18 mouse cellular contexts compared by ENCODE assay signal in the genomic region with DNA sequence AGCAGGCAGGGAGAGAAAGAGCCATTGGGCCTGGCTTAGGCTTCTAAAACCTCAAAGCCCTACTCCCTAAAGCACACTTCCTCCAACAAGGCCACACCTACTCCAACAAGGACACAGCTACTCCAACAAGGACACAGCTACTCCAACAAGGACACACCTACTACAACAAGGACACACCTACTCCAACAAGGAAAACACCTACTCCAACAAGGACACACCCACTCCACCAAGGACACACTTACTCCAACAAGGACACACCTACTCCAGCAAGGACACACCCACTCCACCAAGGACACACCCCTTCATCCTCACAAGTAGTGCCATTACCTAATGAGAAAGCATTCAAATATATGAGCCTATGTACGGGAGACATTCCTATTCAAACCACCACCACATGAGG.
"Had no signal": no experiment of that assay in that cellular context is flagged by ENCODE, and none has a peak within 500 bp of the region (broad histone marks: within the 10 kb centered on the region; RNA-seq: fewer than 3 reads in every experiment).

No protein-coding gene starts in this region.

- H3K9ac ChIP-seq: lung, embryonic 14.5 days; midbrain, embryonic 13.5 days; neural tube, embryonic 13.5 days; neural tube, embryonic 15.5 days had no signal

- H3K4me1 ChIP-seq: midbrain, embryonic 10.5 days; midbrain, embryonic 13.5 days had no signal

- H3K9me3 ChIP-seq: midbrain, embryonic 13.5 days; neural tube, embryonic 13.5 days; neural tube, embryonic 15.5 days had no signal

- H3K4me2 ChIP-seq: lung, embryonic 14.5 days; midbrain, embryonic 13.5 days; neural tube, embryonic 13.5 days; neural tube, embryonic 15.5 days had no signal

- H3K4me3 ChIP-seq: midbrain, embryonic 10.5 days; midbrain, embryonic 13.5 days; myocyte; neural tube, embryonic 13.5 days; neural tube, embryonic 15.5 days had no signal

- DNase-seq: lung, adult 18-20 months; lung, embryonic 14.5 days; lung, postnatal 10 days; lung, postnatal 4 days; retina, postnatal 1 day; right cerebral cortex, adult 18-20 months; right cerebral cortex, postnatal 25 days; right cerebral cortex, postnatal 4 days; spleen, adult 18-20 months; thymus, adult 2 months; thymus, postnatal 25 days; thymus, postnatal 4 days had no signal

- H3K27ac ChIP-seq: midbrain, embryonic 10.5 days; midbrain, embryonic 13.5 days; neural tube, embryonic 13.5 days; neural tube, embryonic 15.5 days had no signal

- H3K27me3 ChIP-seq: midbrain, embryonic 13.5 days; neural tube, embryonic 15.5 days had no signal

- H3K36me3 ChIP-seq: midbrain, embryonic 10.5 days; midbrain, embryonic 13.5 days; neural tube, embryonic 13.5 days; neural tube, embryonic 15.5 days had no signal

- ATAC-seq: midbrain, embryonic 13.5 days; midbrain, embryonic 16.5 days had no signal
